Mouse (Mus musculus): ENCODE data around the gene Acap2. TPM values are rescaled to one million over a fixed set of nuclear protein-coding genes. Genes with fewer than 3 reads are reported as not detected.

Gene Acap2
- polyA plus RNA-seq, 1 experiment from 2014 or later: 24.6 TPM

DNA sequence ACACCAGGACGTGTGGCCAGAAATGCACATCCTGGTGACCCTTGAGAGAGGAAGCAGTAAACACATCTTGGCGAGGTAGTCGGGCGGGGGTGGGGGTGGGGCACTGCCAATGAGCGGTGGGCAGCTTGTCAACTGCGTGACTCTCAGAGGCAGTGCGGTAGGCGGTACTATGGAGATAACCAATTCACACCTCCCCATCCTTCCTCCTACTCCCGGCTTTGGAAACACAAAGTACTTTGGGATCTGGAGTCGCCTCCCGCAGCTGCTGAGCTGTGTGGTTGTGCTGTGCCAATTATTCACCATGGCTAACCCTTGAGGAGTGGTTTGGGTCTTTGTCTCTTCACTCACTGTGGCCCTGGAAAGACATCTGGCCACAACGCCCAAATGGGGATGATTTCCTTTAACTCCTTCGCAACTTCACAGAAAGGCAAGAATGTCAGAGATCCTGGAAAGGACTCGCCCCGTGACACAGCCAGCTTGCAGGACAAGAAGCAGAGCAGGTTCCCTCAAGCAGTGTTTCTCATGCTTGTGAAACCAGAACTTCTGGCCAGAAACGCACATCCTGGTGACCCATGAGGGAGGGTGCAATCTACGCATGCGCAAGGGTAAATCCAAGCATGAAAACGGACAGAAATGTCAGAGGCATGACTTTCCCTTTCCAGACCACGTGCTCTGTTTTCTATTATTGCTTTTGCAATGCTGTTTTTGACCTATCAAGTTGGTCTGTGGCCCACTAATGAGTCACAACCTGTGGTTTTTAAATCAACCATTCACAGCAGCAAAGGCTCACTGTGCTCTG, 32.7 kb upstream of the Acap2 start:
- Histone ChIP-seq H3K4me3 (no peak overlapping the region), H3K9ac (no peak overlapping the region), H3K27ac (no peak overlapping the region), H3K9me3 (no peaks in the 10 kb centered on the region), H3K4me1 (peaks cover 17% of the 10 kb centered on the region), H3K27me3 (peaks cover 4% of the 10 kb centered on the region; the same call in 1 of the 2 replicates), H3K36me3 (no peaks in the 10 kb centered on the region), H3K4me2 (replicated peaks) (peak overlapping the region; percentile 33)
- WGBS: 25% methylated on average over 20 of the region's 20 CpGs
- ATAC-seq (ENCODE audit: insufficient number of reproducible peaks, insufficient read depth, low FRiP score, low TSS enrichment): no peak

- H3K4me3 ChIP-seq: no peak overlapping the region
- H3K27me3 ChIP-seq: peaks cover 4% of the 10 kb centered on the region; the same call in 1 of the 2 replicates
- peak overlapping the region; percentile 33 for H3K4me2 ChIP-seq (replicated peaks)
- H3K9me3 ChIP-seq: no peaks in the 10 kb centered on the region
- peaks cover 17% of the 10 kb centered on the region for H3K4me1 ChIP-seq
- no peak for ATAC-seq (ENCODE audit: insufficient number of reproducible peaks, insufficient read depth, low FRiP score, low TSS enrichment)
- no peak overlapping the region for H3K9ac ChIP-seq
- WGBS: 41% methylated on average over 4 of the region's 4 CpGs
- no peaks in the 10 kb centered on the region for H3K36me3 ChIP-seq
- H3K27ac ChIP-seq: no peak overlapping the region
These were observed 32.1 kb upstream of the Acap2 start for GRCm38 (mm10) chr16:31233167-31233498.

GRCm38 (mm10) chr16:31232491-31233166, 31.6 kb upstream of the Acap2 start:
- no peaks in the 10 kb centered on the region for H3K9me3 ChIP-seq
- no peak for ATAC-seq (ENCODE audit: insufficient number of reproducible peaks, insufficient read depth, low FRiP score, low TSS enrichment)
- no peak overlapping the region for H3K4me2 ChIP-seq (replicated peaks)
- peaks cover 17% of the 10 kb centered on the region for H3K4me1 ChIP-seq
- no peak overlapping the region for H3K9ac ChIP-seq
- no peak overlapping the region for H3K27ac ChIP-seq
- WGBS: 69% methylated on average over 5 of the region's 5 CpGs
- H3K27me3 ChIP-seq: peaks cover 4% of the 10 kb centered on the region; the same call in 1 of the 2 replicates
- H3K4me3 ChIP-seq: no peak overlapping the region
- H3K36me3 ChIP-seq: no peaks in the 10 kb centered on the region

DNA sequence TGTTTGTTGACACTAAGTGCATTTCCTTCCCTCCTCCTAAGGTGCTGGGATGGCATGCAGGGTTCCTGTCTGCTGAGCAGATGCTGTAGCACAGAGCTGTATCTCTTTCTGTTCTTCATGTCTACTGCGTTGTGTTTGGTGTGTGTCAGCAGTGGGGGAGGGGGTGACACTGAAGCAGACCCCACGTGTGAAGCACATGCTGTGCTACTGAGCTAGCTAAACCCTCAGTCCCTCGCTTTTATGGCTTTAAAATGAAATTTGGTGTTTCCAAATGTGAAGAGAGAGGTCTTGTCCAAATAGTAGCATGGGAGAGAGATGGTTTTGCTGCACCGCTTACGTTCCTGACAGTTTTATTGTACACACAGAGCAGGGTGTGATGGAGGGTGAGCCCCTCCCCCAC, 30.5 kb upstream of the Acap2 start:
- WGBS: 79% methylated on average over 5 of the region's 5 CpGs
- peaks cover 4% of the 10 kb centered on the region; the same call in 1 of the 2 replicates for H3K27me3 ChIP-seq
- no peak overlapping the region for H3K4me3 ChIP-seq
- H3K27ac ChIP-seq: no peak overlapping the region
- H3K4me2 ChIP-seq (replicated peaks): no peak overlapping the region
- no peaks in the 10 kb centered on the region for H3K36me3 ChIP-seq
- ATAC-seq (ENCODE audit: insufficient number of reproducible peaks, insufficient read depth, low FRiP score, low TSS enrichment): no peak
- no peak overlapping the region for H3K9ac ChIP-seq
- H3K4me1 ChIP-seq: peaks cover 17% of the 10 kb centered on the region
- no peaks in the 10 kb centered on the region for H3K9me3 ChIP-seq

DNA sequence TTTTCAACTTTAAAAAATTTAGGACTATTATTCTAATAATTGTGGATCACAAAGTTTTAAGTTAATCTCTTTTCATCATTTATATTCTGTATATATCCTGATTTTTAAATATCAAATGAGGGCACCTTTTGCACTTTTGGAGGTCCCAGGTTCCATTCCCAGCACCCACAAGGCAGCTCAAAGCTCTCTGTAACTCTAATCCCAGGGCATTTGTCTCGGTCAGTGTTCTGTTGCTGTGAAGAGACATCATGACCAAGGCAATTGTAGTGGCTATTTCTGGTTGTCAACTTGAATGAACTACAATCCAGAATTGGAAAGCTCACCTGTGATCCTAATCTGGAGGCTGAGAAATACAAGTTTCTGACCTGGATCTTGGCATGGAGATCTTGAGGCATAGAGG, 26.7 kb upstream of the Acap2 start:
- Histone ChIP-seq H3K9me3 (no peaks in the 10 kb centered on the region), H3K36me3 (no peaks in the 10 kb centered on the region), H3K4me1 (no peaks in the 10 kb centered on the region), H3K4me3 (no peak overlapping the region), H3K27me3 (no peaks in the 10 kb centered on the region), H3K9ac (no peak overlapping the region), H3K4me2 (replicated peaks) (no peak overlapping the region), H3K27ac (no peak overlapping the region)
- WGBS: 91% methylated on average over 1 of the region's 1 CpGs
- no peak for ATAC-seq (ENCODE audit: insufficient number of reproducible peaks, insufficient read depth, low FRiP score, low TSS enrichment)

- Histone ChIP-seq H3K4me3 (no peak overlapping the region), H3K27me3 (no peaks in the 10 kb centered on the region), H3K9me3 (peaks cover 9% of the 10 kb centered on the region; the same call in 1 of the 2 replicates), H3K36me3 (no peaks in the 10 kb centered on the region), H3K4me1 (no peaks in the 10 kb centered on the region), H3K9ac (no peak overlapping the region), H3K4me2 (replicated peaks) (no peak overlapping the region), H3K27ac (no peak overlapping the region)
- no peak for ATAC-seq (ENCODE audit: insufficient number of reproducible peaks, insufficient read depth, low FRiP score, low TSS enrichment)
- 92% methylated on average over 4 of the region's 4 CpGs for WGBS
These were observed 14.2 kb upstream of the Acap2 start for GRCm38 (mm10) chr16:31215271-31215670.

GRCm38 (mm10) chr16:31213463-31213862, 12.4 kb upstream of the Acap2 start:
- H3K9ac ChIP-seq: no peak overlapping the region
- no peak overlapping the region for H3K4me3 ChIP-seq
- H3K27me3 ChIP-seq: no peaks in the 10 kb centered on the region
- no peak overlapping the region for H3K4me2 ChIP-seq (replicated peaks)
- no peaks in the 10 kb centered on the region for H3K4me1 ChIP-seq
- 83% methylated on average over 6 of the region's 6 CpGs for WGBS
- no peak for ATAC-seq (ENCODE audit: insufficient number of reproducible peaks, insufficient read depth, low FRiP score, low TSS enrichment)
- no peak overlapping the region for H3K27ac ChIP-seq
- no peaks in the 10 kb centered on the region for H3K36me3 ChIP-seq
- peaks cover 9% of the 10 kb centered on the region; the same call in 1 of the 2 replicates for H3K9me3 ChIP-seq

DNA sequence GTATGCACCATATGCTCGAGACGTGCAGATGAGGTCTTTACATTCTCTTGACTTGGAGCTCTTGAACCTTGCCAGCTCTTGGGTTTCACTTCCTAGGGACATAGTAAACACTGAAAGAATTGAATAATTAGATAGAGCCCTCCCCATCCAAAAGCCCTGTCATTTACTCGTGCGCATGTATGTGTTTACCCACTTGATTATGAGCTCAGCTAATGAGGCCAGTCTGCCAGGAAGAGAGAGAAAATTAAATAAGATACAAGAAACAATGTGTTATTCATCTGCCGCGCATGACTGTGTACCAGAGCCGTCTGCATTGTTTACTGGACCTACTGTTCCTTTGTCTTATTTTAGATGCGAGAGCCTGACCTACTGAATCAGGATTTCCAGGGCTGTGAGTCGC, 10.5 kb upstream of the Acap2 start:
- 73% methylated on average over 9 of the region's 9 CpGs for WGBS
- Histone ChIP-seq H3K4me2 (replicated peaks) (no peak overlapping the region), H3K36me3 (no peaks in the 10 kb centered on the region), H3K9ac (no peak overlapping the region), H3K4me3 (no peak overlapping the region), H3K9me3 (peaks cover 9% of the 10 kb centered on the region; the same call in 1 of the 2 replicates), H3K27ac (no peak overlapping the region), H3K27me3 (no peaks in the 10 kb centered on the region), H3K4me1 (no peaks in the 10 kb centered on the region)
- no peak for ATAC-seq (ENCODE audit: insufficient number of reproducible peaks, insufficient read depth, low FRiP score, low TSS enrichment)

- Histone ChIP-seq H3K4me2 (replicated peaks) (no peak overlapping the region), H3K9me3 (peaks cover 3% of the 10 kb centered on the region; the same call in 1 of the 2 replicates), H3K27me3 (no peaks in the 10 kb centered on the region), H3K36me3 (no peaks in the 10 kb centered on the region), H3K4me3 (no peak overlapping the region), H3K9ac (no peak overlapping the region), H3K27ac (no peak overlapping the region), H3K4me1 (no peaks in the 10 kb centered on the region)
- ATAC-seq (ENCODE audit: insufficient number of reproducible peaks, insufficient read depth, low FRiP score, low TSS enrichment): no peak
- 75% methylated on average over 4 of the region's 4 CpGs for WGBS
These were observed 9.4 kb upstream of the Acap2 start for GRCm38 (mm10) chr16:31210453-31210852.

GRCm38 (mm10) chr16:31209911-31210310, 8.9 kb upstream of the Acap2 start:
- H3K9me3 ChIP-seq: no peaks in the 10 kb centered on the region
- no peaks in the 10 kb centered on the region for H3K4me1 ChIP-seq
- H3K9ac ChIP-seq: no peak overlapping the region
- H3K27me3 ChIP-seq: no peaks in the 10 kb centered on the region
- H3K4me3 ChIP-seq: no peak overlapping the region
- H3K36me3 ChIP-seq: no peaks in the 10 kb centered on the region
- 74% methylated on average over 5 of the region's 5 CpGs for WGBS
- ATAC-seq (ENCODE audit: insufficient number of reproducible peaks, insufficient read depth, low FRiP score, low TSS enrichment): no peak
- no peak overlapping the region for H3K27ac ChIP-seq
- no peak overlapping the region for H3K4me2 ChIP-seq (replicated peaks)

GRCm38 (mm10) chr16:31205726-31206125, 4.7 kb upstream of the Acap2 start:
- WGBS: 83% methylated on average over 7 of the region's 7 CpGs

GRCm38 (mm10) chr16:31205187-31205586, 4.1 kb upstream of the Acap2 start:
- H3K4me2 ChIP-seq (replicated peaks): no peak overlapping the region
- no peaks in the 10 kb centered on the region for H3K9me3 ChIP-seq
- no peak overlapping the region for H3K9ac ChIP-seq
- H3K27me3 ChIP-seq: no peaks in the 10 kb centered on the region
- 0 out of 2 replicates have a peak, but pooled peaks cover 2% of the 10 kb centered on the region for H3K4me1 ChIP-seq
- no peak for ATAC-seq (ENCODE audit: insufficient number of reproducible peaks, insufficient read depth, low FRiP score, low TSS enrichment)
- no peak overlapping the region for H3K4me3 ChIP-seq
- WGBS: 91% methylated on average over 8 of the region's 8 CpGs
- H3K36me3 ChIP-seq: no peaks in the 10 kb centered on the region
- H3K27ac ChIP-seq: no peak overlapping the region

More at GRCm38 (mm10) chr16:31205726-31206125, 4.7 kb upstream of the Acap2 start:
- H3K27ac ChIP-seq: no peak overlapping the region
- H3K9me3 ChIP-seq: no peaks in the 10 kb centered on the region
- no peaks in the 10 kb centered on the region for H3K36me3 ChIP-seq
- H3K27me3 ChIP-seq: no peaks in the 10 kb centered on the region
- no peak overlapping the region for H3K4me3 ChIP-seq
- no peak overlapping the region for H3K4me2 ChIP-seq (replicated peaks)
- H3K9ac ChIP-seq: no peak overlapping the region
- no peak for ATAC-seq (ENCODE audit: insufficient number of reproducible peaks, insufficient read depth, low FRiP score, low TSS enrichment)
- H3K4me1 ChIP-seq: 0 out of 2 replicates have a peak, but pooled peaks cover 2% of the 10 kb centered on the region

All from embryonic facial prominence, embryonic 12.5 days (tissue).